Mouse (Mus musculus): ENCODE data around the gene Sf3b4. TPM values are rescaled to one million over a fixed set of nuclear protein-coding genes. Genes with fewer than 3 reads are reported as not detected.

The Sf3b4 gene
- polyA plus RNA-seq, 1 experiment from 2014 or later: 59.4 TPM

GRCm38 (mm10) chr3:96155501-96155900 lies 16.6 kb upstream of the Sf3b4 start:
- 80% methylated on average over 8 of the region's 8 CpGs for WGBS (ENCODE audit: insufficient replicate concordance)
- Histone ChIP-seq H3K36me3 (ENCODE audit: control insufficient read depth, insufficient read depth) (peaks cover 22% of the 10 kb centered on the region), H3K27ac (ENCODE audit: low read length) (no peak overlapping the region), H3K9me3 (replicated peaks; ENCODE audit: control insufficient read depth, low read length) (no peaks in the 10 kb centered on the region), H3K4me3 (ENCODE audit: low read depth, low read length) (no peak overlapping the region), H3K27me3 (ENCODE audit: control insufficient read depth, insufficient read depth, low read depth, low read length) (peaks cover 8% of the 10 kb centered on the region), H3K4me1 (ENCODE audit: control insufficient read depth, low read depth, low read length) (peaks cover 4% of the 10 kb centered on the region), H3K9ac (ENCODE audit: low read depth, low read length) (no peak overlapping the region), H3K4me2 (ENCODE audit: low read depth, low read length) (no peak overlapping the region)
- no peak for ATAC-seq (ENCODE audit: low read depth)

GRCm38 (mm10) chr3:96159820-96160219 lies 12.3 kb upstream of the Sf3b4 start:
- Histone ChIP-seq H3K27ac (ENCODE audit: low read length) (peak overlapping the region; percentile 45; the same call in 1 of the 2 replicates), H3K4me1 (ENCODE audit: control insufficient read depth, low read depth, low read length) (peaks cover 4% of the 10 kb centered on the region), H3K4me2 (ENCODE audit: low read depth, low read length) (no peak overlapping the region), H3K27me3 (ENCODE audit: control insufficient read depth, insufficient read depth, low read depth, low read length) (peaks cover 34% of the 10 kb centered on the region), H3K4me3 (ENCODE audit: low read depth, low read length) (no peak overlapping the region), H3K36me3 (ENCODE audit: control insufficient read depth, insufficient read depth) (peaks cover 2% of the 10 kb centered on the region), H3K9me3 (replicated peaks; ENCODE audit: control insufficient read depth, low read length) (no peaks in the 10 kb centered on the region), H3K9ac (ENCODE audit: low read depth, low read length) (no peak overlapping the region; the same call in 1 of the 2 replicates)
- WGBS (ENCODE audit: insufficient replicate concordance): 59% methylated on average over 4 of the region's 4 CpGs
- no peak; the same call in 1 of the 2 replicates for ATAC-seq (ENCODE audit: low read depth)

- ATAC-seq (ENCODE audit: low read depth): peak; percentile 53
- no peaks in the 10 kb centered on the region; the same call in 1 of the 2 replicates for H3K36me3 ChIP-seq (ENCODE audit: control insufficient read depth, insufficient read depth)
- WGBS (ENCODE audit: insufficient replicate concordance): 39% methylated on average over 4 of the region's 4 CpGs
- H3K27ac ChIP-seq (ENCODE audit: low read length): peak overlapping the region; percentile 72
- peaks cover 34% of the 10 kb centered on the region for H3K27me3 ChIP-seq (ENCODE audit: control insufficient read depth, insufficient read depth, low read depth, low read length)
- no peak overlapping the region for H3K9ac ChIP-seq (ENCODE audit: low read depth, low read length)
- H3K9me3 ChIP-seq (replicated peaks; ENCODE audit: control insufficient read depth, low read length): no peaks in the 10 kb centered on the region
- H3K4me1 ChIP-seq (ENCODE audit: control insufficient read depth, low read depth, low read length): peaks cover 4% of the 10 kb centered on the region
- H3K4me3 ChIP-seq (ENCODE audit: low read depth, low read length): no peak overlapping the region
- H3K4me2 ChIP-seq (ENCODE audit: low read depth, low read length): no peak overlapping the region
Measured at GRCm38 (mm10) chr3:96160222-96160802, 11.8 kb upstream of the Sf3b4 start.

- peak; percentile 76 for ATAC-seq (ENCODE audit: low read depth)
Measured at GRCm38 (mm10) chr3:96160803-96161516, 11.2 kb upstream of the Sf3b4 start.

GRCm38 (mm10) chr3:96161869-96162840 lies 10.0 kb upstream of the Sf3b4 start, which contains the start of gene Mtmr11:
Mtmr11 (plus strand) TSS chr3:96162004.
- no peaks in the 10 kb centered on the region for H3K36me3 ChIP-seq (ENCODE audit: control insufficient read depth, insufficient read depth)
- no peaks in the 10 kb centered on the region for H3K9me3 ChIP-seq (replicated peaks; ENCODE audit: control insufficient read depth, low read length)
- peak within 1 kb of the TSS; percentile 61 for H3K4me2 ChIP-seq (ENCODE audit: low read depth, low read length)
- no peak for ATAC-seq (ENCODE audit: low read depth)
- 10% methylated on average over 16 of the region's 16 CpGs for WGBS (ENCODE audit: insufficient replicate concordance)
- peak within 1 kb of the TSS; percentile 46 for H3K9ac ChIP-seq (ENCODE audit: low read depth, low read length)
- H3K4me1 ChIP-seq (ENCODE audit: control insufficient read depth, low read depth, low read length): peaks cover 4% of the 10 kb centered on the region
- peak within 1 kb of the TSS; percentile 79 for H3K27ac ChIP-seq (ENCODE audit: low read length)
- peaks cover 34% of the 10 kb centered on the region for H3K27me3 ChIP-seq (ENCODE audit: control insufficient read depth, insufficient read depth, low read depth, low read length)
- peak within 1 kb of the TSS; percentile 47 for H3K4me3 ChIP-seq (ENCODE audit: low read depth, low read length)

More at GRCm38 (mm10) chr3:96160803-96161516, 11.2 kb upstream of the Sf3b4 start:
- Histone ChIP-seq H3K9ac (ENCODE audit: low read depth, low read length) (peak overlapping the region; percentile 46), H3K36me3 (ENCODE audit: control insufficient read depth, insufficient read depth) (no peaks in the 10 kb centered on the region), H3K4me1 (ENCODE audit: control insufficient read depth, low read depth, low read length) (peaks cover 4% of the 10 kb centered on the region), H3K27ac (ENCODE audit: low read length) (peak overlapping the region; percentile 79), H3K4me3 (ENCODE audit: low read depth, low read length) (peak overlapping the region; percentile 47), H3K9me3 (replicated peaks; ENCODE audit: control insufficient read depth, low read length) (no peaks in the 10 kb centered on the region), H3K27me3 (ENCODE audit: control insufficient read depth, insufficient read depth, low read depth, low read length) (peaks cover 34% of the 10 kb centered on the region), H3K4me2 (ENCODE audit: low read depth, low read length) (peak overlapping the region; percentile 61)
- WGBS (ENCODE audit: insufficient replicate concordance): 4% methylated on average over 12 of the region's 12 CpGs

- Histone ChIP-seq H3K9me3 (replicated peaks; ENCODE audit: control insufficient read depth, low read length) (no peaks in the 10 kb centered on the region), H3K27ac (ENCODE audit: low read length) (no peak overlapping the region), H3K4me1 (ENCODE audit: control insufficient read depth, low read depth, low read length) (peaks cover 4% of the 10 kb centered on the region), H3K4me3 (ENCODE audit: low read depth, low read length) (no peak overlapping the region), H3K27me3 (ENCODE audit: control insufficient read depth, insufficient read depth, low read depth, low read length) (peaks cover 34% of the 10 kb centered on the region), H3K4me2 (ENCODE audit: low read depth, low read length) (no peak overlapping the region), H3K36me3 (ENCODE audit: control insufficient read depth, insufficient read depth) (no peaks in the 10 kb centered on the region), H3K9ac (ENCODE audit: low read depth, low read length) (no peak overlapping the region)
- 73% methylated on average over 6 of the region's 6 CpGs for WGBS (ENCODE audit: insufficient replicate concordance)
- ATAC-seq (ENCODE audit: low read depth): no peak
Measured at GRCm38 (mm10) chr3:96163040-96163439, 9.1 kb upstream of the Sf3b4 start.

GRCm38 (mm10) chr3:96168466-96169158 lies 3.5 kb upstream of the Sf3b4 start:
- WGBS (ENCODE audit: insufficient replicate concordance): 59% methylated on average over 12 of the region's 12 CpGs
- no peak overlapping the region for H3K27ac ChIP-seq (ENCODE audit: low read length)
- H3K27me3 ChIP-seq (ENCODE audit: control insufficient read depth, insufficient read depth, low read depth, low read length): no peaks in the 10 kb centered on the region; the same call in 1 of the 2 replicates
- H3K4me1 ChIP-seq (ENCODE audit: control insufficient read depth, low read depth, low read length): peaks cover 13% of the 10 kb centered on the region
- ATAC-seq (ENCODE audit: low read depth): no peak
- H3K9me3 ChIP-seq (replicated peaks; ENCODE audit: control insufficient read depth, low read length): no peaks in the 10 kb centered on the region
- H3K4me2 ChIP-seq (ENCODE audit: low read depth, low read length): no peak overlapping the region
- H3K4me3 ChIP-seq (ENCODE audit: low read depth, low read length): no peak overlapping the region
- no peaks in the 10 kb centered on the region for H3K36me3 ChIP-seq (ENCODE audit: control insufficient read depth, insufficient read depth)
- H3K9ac ChIP-seq (ENCODE audit: low read depth, low read length): no peak overlapping the region

- peaks cover 15% of the 10 kb centered on the region for H3K4me1 ChIP-seq (ENCODE audit: control insufficient read depth, low read depth, low read length)
- no peaks in the 10 kb centered on the region for H3K9me3 ChIP-seq (replicated peaks; ENCODE audit: control insufficient read depth, low read length)
- H3K36me3 ChIP-seq (ENCODE audit: control insufficient read depth, insufficient read depth): peaks cover 12% of the 10 kb centered on the region
- no peak overlapping the region for H3K9ac ChIP-seq (ENCODE audit: low read depth, low read length)
- ATAC-seq (ENCODE audit: low read depth): no peak
- 71% methylated on average over 4 of the region's 4 CpGs for WGBS (ENCODE audit: insufficient replicate concordance)
- H3K27ac ChIP-seq (ENCODE audit: low read length): no peak overlapping the region; the same call in 1 of the 2 replicates
- H3K4me3 ChIP-seq (ENCODE audit: low read depth, low read length): no peak overlapping the region
- no peaks in the 10 kb centered on the region for H3K27me3 ChIP-seq (ENCODE audit: control insufficient read depth, insufficient read depth, low read depth, low read length)
- no peak overlapping the region for H3K4me2 ChIP-seq (ENCODE audit: low read depth, low read length)
Measured at GRCm38 (mm10) chr3:96170276-96170675, 1.9 kb upstream of the Sf3b4 start.

Data from liver, embryonic 16.5 days (tissue).